Mouse (Mus musculus) 3134 (cell line): ENCODE data around the gene Stk39.

Experiments used
- DNase-seq: peaks from one replicate; pipeline ENCODE4 v3.0.0-alpha.2; 2011; ENCODE audit warnings: low spot score; ENCODE audit not compliant: insufficient read length; ENCODE audit errors: extremely low read depth

The Stk39 gene

GRCm38 (mm10) chr2:68386313-68386863 is 85.7 kb downstream of the Stk39 start:
- no peak for DNase-seq

- no peak for DNase-seq
Measured at GRCm38 (mm10) chr2:68385654-68386312, 86.3 kb downstream of the Stk39 start.

- DNase-seq = no peak
Measured at GRCm38 (mm10) chr2:68383964-68384363, 88.1 kb downstream of the Stk39 start.

DNA sequence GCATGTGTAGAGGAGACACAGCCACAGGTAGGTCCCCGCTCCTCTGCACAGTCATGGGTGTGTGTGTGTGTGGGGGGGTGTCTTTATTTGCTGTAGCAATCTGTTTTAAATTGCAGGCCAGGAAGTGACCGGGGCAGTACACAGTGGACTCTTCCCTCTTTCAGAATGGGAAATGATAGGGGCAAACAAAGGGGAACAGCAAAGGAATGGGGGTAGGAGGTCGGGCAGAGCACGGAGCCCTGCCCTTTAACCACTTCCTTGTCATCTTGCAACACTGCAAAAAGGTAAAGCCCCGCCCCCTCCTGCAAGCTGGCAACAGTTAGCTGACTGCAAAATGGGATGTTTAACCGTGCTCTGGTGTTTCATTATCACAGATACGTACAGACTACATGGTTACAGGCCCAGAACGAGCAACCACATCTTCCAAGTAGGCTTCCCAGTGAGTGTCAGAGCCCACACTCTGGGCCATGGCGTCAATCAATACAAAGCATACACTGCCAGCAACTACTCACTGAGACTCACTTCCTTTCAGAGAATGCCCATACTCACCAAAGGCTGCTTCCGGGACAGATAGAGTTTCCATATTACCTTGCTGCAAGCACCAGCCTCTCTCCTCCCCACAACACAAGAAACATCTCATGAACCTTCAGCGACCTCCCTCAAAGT is 89.5 kb downstream of the Stk39 start:
- DNase-seq = no peak

DNA sequence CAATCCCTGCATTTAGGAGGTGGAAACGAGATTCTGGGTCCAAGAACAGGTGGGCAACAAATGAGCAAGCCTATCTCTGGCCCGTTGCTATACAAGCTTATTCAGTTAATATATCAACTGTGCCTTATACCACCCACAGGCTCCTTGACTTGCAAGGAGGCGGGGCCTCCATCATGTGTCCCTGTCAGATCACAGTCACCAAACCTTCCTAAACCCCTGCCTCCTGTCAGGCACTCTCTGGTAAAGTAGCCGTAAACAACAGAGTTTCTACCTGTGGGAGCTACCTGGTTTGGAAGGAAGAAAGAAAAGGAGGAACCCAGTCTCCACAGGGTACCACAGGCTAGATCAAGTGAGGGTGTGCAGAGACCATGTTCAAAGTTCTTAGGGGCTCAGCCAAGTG is 90.2 kb downstream of the Stk39 start:
- no peak for DNase-seq

DNA sequence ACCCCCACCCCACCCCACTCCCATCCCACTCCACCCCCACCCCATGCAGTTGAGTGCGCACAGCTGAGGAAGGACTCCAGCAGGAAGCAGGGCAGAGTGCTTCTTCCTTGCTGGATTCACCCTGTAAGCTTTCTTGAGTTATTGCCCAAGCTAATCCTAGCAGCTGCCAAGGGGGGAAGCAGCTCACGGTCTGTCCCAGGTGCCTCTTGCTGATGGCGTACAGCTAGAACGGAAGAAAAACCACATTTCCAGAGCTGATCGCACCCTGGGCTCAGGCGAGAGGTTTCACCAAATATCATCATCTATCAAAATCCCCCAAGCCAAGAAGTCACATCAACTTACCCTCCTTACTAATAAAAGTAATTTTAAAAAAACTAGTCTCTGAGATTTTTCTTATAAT is 90.9 kb downstream of the Stk39 start:
- no peak for DNase-seq

- no peak for DNase-seq
Measured at GRCm38 (mm10) chr2:68379631-68380030, 92.4 kb downstream of the Stk39 start.

- DNase-seq = no peak
Measured at GRCm38 (mm10) chr2:68378319-68378718, 93.7 kb downstream of the Stk39 start.

DNA sequence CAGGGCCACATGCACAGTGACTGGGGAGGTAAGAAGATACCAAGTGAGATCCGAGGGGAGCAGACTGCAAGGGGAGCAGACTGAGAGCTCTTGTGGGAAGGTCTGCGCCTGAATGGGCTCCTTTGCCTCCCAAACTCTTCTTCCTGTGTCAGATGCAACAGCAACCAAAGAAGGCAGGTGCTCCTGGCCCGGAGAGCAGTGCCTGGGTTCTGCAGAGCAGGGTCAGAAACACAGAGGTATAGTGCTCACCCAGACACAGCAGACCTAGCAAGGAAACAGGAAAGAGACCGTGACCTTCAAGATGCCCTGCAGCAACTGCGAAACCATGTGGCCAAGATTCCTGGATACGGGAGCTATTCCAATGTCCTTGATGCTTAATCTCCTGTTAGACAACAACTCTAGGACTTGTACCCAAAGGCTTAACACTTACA is 94.8 kb downstream of the Stk39 start:
- no peak for DNase-seq

DNA sequence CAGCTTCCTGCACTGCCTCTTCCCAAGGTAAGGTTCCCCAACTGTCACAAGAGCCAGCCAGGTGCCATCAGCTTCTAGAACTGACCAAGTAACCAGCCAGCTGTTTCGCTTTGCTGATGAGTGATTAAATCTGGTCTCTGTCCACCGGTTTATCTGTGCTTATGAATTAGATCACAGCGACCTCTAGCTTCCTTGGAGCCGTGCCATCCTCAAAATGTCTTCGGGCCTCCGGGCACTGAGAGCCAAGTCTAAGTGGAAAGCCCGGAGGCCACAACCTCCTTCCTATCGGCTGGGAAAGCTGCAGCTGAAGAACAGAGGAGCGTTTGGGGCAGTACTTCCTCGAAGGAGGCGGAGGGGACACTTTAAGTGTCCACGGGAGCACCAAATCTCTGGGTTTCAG is 95.4 kb downstream of the Stk39 start:
- DNase-seq = no peak

DNA sequence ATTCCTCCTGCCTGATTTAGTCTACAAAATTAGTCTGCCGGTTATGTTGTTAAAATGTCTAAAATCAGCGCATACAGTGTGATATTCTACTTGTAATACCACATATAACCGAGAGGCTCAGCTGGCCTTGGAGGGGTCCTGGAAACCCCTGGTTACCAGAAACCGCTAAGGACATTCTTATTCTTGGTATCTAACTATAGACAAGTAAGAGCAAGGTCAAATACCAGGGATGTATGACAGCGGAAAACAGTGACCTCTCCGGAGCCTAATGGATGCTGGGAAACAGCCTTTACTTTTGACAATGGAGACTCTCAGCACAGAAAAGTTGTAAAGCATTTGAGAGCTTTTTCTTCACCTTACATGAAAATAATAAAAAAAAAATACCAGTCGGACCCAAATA is 97.9 kb downstream of the Stk39 start:
- DNase-seq = no peak

DNA sequence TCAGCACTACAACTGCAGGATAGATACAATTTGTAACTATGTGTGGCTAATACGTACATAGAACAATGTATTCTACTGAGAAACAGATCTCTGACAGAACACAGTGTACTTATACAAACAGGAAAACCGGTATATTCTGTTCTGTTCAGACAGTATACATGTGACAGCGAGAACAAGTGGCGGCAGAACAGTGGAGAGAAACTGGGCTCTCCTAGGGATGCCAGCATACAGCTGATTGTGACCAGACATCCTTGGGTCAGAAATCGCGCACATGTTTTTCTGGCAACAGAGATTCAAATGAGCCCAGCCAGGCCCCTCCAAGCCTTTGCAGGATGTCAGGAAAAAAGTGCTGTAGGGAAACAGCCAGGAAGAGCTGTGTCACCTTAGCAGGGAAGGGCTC is 100.2 kb downstream of the Stk39 start:
- no peak for DNase-seq

GRCm38 (mm10) chr2:68370326-68370725 is 101.7 kb downstream of the Stk39 start:
- DNase-seq = no peak

- no peak for DNase-seq
Measured at GRCm38 (mm10) chr2:68369080-68369479, 103.0 kb downstream of the Stk39 start.

DNA sequence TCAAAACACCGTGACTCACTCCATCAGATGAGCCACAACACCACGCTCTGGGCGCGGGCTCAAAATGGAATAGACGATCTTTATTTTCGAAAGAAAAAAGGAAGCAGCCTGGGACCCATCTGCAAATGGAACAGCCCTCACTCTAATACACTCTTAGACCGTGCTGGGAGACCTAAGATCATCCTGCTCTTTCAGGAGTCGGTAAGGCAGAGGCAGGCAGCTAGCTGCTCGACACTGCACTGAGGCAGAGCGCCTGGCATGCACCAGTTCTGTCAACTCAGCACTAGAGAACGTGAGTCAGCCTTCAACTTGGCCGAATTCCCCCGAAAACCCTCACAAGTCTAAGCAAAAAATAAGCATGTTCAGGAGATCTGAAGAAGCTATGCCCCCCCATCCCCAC is 104.1 kb downstream of the Stk39 start:
- DNase-seq = no peak

- DNase-seq = no peak
Measured at GRCm38 (mm10) chr2:68366897-68367193, 105.2 kb downstream of the Stk39 start.

- DNase-seq = no peak
Measured at GRCm38 (mm10) chr2:68366091-68366896, 105.8 kb downstream of the Stk39 start.

DNA sequence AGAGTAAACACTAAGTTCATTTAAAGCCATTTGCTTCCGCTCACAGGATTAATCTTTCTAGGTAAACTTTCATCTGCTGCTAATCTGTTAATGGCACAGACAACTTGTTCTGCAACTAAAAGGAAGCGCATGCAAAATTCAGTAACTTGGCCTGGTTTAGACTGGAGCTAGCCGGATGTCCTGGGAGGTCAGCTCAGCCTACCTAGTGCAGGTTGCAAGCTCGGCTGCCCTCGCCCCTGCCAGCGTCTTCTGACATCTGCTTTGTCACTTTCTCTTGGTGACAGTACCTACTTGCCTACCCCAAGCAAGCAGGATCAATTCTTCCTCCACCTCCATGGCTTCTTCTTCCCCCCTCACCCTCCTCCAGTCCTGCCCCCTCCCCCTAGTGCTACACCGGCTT is 106.6 kb downstream of the Stk39 start:
- DNase-seq = no peak

- DNase-seq = no peak
Measured at GRCm38 (mm10) chr2:68364181-68364900, 107.7 kb downstream of the Stk39 start.

DNA sequence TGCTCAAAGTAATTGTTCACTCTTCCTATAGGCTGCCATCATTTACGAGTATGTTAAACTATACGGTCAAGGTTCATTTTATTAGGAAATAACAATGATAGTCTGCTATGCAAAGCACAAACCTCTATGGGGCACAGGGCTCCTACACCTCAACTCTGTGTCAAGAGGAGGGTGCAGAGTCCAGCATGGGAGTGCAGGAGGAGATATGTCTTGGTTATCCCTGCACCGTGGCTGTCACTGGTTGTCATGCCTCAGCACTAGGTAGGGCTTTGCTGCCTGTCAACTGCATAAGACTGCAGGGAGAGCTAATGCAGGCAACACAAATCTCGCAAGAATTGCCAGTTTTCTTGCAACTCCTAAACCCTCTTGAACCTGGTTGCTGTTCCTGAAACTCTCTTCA is 108.9 kb downstream of the Stk39 start:
- DNase-seq = no peak

DNA sequence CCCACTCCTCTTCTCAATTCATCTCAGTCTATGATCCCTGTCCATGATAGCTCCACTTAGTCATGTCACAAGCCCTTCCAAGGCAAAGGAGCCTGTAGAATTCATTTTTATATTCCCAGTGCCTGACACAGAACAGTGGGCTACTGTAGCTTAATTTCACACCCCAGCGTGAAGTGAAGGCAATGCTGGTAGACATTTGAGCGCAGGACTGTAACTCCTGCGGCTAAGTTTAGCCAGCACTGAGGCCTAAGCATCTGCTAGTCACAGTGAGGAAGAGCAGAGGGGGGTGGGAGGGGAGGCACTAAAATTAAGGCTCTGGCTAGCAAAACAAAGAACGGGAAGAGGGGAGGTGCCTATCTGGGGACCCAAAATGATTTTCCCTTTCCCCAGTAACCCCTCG is 110.4 kb downstream of the Stk39 start:
- no peak for DNase-seq
